Mouse (Mus musculus) spleen, adult 2 months (tissue): ENCODE data around the gene Wdsub1.

Experiments used
- CTCF ChIP-seq: fragments of 200-500 bp; IDR thresholded peaks from 2 replicates; pipeline ENCODE4 v1.5.1; 2011; ENCODE audit warnings: mild to moderate bottlenecking, inconsistent platforms; ENCODE audit not compliant: insufficient read depth, insufficient read length, insufficient replicate concordance; ENCODE audit errors: extremely low read depth
- POLR2A ChIP-seq: fragments of 200-500 bp; IDR thresholded peaks from 2 replicates; pipeline ENCODE4 v1.6.1; 2011; ENCODE audit warnings: low read depth, low read length, inconsistent platforms

GRCm38 (mm10) chr2:59825380-59825779, 57.0 kb downstream of the Wdsub1 start:
- no peak for TF ChIP-seq CTCF
- no peak for TF ChIP-seq POLR2A
